Mouse (Mus musculus): ENCODE data around the gene Msh4. TPM values are rescaled to one million over a fixed set of nuclear protein-coding genes. Genes with fewer than 3 reads are reported as not detected.
A peak's percentile ranks its signal among the peaks of the same experiment; 100 is the strongest.
"Not testable (repeated sequence)": the region's sequence is repeated elsewhere in the genome, so short reads cannot be mapped to it uniquely, and the experiment has no call there.

Gene Msh4
- total RNA-seq, 2 experiments from 2014 or later, result 0.28 to 0.32 TPM

DNA sequence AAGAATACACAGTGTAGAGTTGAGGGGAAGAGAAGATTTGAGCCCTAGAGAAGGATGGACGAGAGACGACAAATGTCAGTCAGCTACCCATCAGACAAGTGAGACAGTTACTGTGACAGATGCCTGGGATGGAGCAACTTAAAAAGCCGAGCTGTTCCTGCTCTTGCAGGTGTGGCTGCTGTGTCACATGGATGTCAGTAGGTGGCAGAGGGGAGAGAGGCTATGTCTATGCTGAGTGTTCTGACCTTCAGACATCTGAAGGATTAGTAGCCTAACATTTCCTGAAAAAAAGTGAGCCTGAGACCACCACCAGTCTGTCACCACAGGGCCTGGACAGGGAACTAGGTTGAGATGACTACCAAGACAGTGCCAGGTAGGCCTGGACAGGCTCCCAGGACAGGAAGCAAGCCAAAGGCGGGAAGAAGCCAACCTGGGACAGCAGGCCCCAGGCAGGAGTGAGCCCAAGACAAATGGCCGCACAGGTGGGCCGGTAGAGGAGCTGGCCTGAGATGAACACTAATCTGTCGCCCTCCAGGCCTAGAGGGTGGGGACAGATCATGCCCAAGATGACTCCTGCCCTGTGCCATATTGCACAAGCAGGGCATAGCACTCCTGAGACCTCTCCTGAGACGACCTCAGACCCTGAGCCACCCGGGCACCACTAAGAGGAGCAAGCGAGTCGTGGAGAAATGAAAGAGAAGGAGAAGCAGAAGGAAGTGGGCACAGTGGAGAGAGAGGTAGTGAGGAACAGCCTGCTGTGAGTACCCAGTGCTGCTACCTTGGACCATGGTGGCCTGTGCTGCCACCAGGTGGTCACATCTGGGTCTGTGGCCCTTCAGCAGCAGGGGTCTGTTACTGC, 74.7 kb downstream of the Msh4 start:
- intact Hi-C loops (cut with DNase I), result no loop called here
- no peak for DNase-seq (ENCODE audit: extremely low spot score in 1 of 2, low spot score in 2 of 2)

DNA sequence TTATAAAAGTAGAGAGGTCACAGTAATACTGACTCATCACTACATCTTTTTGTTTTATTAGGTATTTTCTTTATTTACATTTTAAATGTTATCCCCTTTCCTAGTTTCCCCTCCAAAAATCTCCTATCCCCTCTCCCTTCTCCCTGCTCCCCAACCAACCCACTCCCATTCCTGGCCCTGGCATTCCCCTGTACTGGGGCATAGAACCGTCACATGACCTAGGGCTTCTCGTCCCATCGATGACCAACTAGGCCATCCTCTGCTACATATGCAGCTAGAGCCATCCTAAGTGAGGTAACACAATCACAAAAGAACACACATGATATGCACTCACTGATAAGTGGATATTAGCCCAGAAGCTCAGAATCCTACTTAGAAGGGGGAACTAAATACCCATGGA, 76.2 kb downstream of the Msh4 start:
- DNase-seq (ENCODE audit: extremely low spot score in 1 of 2, low spot score in 2 of 2); intact Hi-C loops (cut with DNase I): not testable (repeated sequence)

DNA sequence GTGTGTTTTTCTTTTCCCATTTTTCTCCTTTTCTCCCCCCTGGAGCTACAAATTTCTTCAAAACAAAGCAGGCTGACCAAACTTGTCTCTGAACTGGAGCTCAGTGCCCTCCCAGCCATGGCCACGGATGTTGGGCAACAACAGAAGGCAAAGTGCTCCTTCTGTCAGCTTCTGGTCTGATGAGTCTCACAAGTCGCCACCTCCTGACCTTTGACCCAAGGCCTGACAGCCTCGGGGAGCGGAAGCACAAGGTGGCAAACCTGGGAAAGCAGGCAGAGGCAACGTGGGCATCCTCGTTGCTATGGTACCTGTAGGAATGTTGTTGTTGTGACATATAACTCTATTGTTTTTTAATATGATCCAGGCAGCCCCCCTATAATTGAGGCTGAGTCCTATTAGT, 79.3 kb downstream of the Msh4 start:
- DNase-seq (ENCODE audit: extremely low spot score in 1 of 2, low spot score in 2 of 2), result no peak
- intact Hi-C loops (cut with DNase I), result no loop called here

DNA sequence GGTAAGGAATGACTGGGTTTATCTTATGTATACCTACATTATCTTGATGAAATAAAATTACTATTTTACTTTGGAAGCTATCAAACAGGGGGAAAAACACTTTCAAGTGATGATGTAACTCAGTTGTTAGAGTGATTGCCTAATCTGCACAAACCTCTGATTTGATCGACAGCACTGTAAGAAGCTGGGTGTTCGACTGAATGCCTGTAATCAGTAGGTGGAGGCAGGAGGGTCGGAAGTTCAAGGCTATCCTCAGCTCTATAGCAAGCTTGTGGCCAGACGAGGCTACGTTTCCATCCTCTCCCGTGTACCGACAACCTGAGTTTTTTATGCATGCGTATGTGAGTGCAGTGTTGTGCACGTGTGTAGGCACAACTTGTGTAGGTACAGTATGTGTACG, 80.7 kb downstream of the Msh4 start:
- intact Hi-C loops (cut with DNase I), result no loop called here

DNA sequence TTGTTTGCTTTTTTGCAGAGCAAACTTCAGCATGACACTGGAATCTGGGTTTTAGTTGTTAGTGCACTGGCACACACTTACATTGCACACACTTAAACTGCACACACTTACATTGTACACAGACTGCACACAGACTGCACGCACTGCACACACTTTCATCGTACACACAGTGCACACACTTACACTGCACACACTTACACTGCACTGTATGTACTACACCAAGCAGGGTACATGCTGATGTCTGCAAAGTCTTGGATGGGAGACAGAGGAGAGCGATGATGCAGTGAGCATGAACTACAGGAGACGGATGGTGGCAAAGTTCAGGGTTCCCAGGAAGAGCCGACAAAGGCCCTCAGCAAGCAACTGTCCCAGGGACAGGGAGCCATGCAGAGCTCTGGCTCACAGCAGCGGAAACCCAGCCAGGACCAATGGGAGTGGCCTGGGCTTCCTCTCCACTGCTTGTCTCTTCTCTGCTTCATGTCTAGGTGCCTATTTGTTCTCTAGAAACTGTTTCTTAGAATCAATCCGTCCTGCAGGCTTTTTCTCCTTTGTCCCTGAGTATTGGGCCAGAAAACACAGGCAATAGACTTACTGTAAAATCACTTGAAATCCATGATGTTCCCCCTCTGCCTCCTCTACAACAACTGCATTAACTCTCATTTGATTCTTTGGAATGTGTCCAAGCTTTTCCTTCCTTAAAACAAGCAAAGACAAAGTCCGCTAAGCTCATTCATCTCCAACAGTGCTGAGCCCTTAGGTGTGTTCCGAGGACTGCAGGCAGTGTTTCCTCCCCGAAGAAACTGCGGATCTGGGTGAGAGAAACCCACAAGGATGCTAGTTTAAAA, 82.0 kb downstream of the Msh4 start:
- intact Hi-C loops (cut with DNase I), result no loop called here
- peak in 1 of 2 experiments; percentile 37 for DNase-seq (ENCODE audit: extremely low spot score in 1 of 2, low spot score in 2 of 2)

More for the DNA sequence above, 80.7 kb downstream of the Msh4 start:
- DNase-seq (ENCODE audit: extremely low spot score in 1 of 2, low spot score in 2 of 2), result no peak

DNA sequence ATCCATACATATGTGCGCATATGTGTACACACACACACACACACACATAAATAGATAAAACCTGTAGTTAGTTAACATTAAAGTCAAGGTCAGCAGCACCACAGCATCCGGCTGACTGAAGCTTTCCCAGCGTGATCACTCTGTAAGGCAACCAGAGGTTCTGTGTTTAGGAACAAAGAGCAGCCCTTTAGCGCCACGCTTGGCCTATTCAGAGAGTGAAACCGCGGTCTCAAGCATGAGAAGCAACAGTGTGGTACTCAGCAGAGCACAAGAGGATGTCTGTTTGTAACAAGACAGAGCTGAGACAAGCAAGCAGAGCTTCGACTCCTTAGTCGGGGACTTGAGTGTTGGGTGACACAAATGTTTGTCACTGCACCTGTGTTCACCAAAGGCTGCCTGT, 86.5 kb downstream of the Msh4 start:
- no peak for DNase-seq (ENCODE audit: extremely low spot score in 1 of 2, low spot score in 2 of 2)
- intact Hi-C loops (cut with DNase I), result no loop called here

DNA sequence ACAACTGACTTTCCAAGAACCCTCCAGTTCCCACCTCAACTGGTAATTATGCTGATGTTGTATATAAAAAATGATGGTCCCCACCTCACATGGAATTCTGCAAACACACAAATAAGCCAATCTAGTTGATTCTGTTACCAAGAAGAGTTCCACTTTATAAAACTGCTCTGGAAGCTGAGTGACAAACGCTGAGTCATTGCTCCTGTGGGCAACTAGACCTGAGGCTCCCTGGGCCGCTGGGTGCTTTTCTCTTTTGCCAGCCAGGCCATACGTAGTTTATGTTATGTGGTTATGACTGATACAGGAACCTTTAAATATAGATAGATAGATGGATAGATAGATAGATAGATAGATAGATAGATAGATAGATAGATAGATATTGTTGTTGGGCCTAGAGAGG, 87.2 kb downstream of the Msh4 start:
- DNase-seq (ENCODE audit: extremely low spot score in 1 of 2, low spot score in 2 of 2), result no peak
- intact Hi-C loops (cut with DNase I), result no loop called here

DNA sequence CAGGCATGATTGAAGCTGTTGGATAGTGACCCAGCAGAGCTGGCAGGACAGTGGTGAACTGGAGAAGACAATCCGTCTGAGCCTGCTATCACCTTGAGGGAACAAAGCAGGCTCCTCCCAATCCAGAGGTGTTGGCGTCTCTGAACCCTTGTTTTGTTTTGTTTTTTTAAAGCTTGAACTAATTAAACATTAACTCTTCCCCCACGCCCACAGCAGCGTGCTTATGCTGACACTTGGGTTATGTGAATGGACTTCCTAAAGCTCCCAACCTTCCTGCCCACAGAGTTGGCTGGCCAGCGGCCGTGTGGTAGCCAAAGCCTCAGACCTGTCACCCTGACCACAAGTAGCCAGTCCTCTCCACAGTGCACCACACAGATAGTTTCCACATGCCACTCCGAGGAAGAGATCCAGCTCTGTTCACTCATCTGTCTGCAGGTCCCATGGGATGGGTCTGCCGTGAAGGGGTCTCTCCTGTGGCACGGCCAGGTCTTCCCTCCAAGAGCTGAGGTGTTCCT, 88.5 kb downstream of the Msh4 start:
- DNase-seq (ENCODE audit: extremely low spot score in 1 of 2, low spot score in 2 of 2), result no peak
- intact Hi-C loops (cut with DNase I), result no loop called here

DNA sequence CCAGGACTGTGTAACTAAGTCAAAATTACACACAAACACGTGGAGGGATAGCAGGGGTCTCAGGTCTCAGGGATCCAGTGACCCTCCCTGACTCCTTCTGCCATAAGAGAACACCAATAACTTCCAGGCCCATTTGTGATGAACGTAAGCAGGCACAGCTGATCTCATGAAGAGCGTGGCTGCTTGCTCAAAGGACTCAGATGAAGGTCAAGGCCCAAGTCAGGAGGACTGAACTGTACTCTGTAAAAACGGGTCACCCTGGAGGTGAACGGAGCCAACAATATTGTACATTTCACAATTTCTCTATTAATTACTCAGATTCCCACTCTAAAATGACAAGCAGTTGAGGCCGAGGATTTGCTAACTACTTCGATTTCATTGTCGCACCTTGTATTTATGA, 91.9 kb downstream of the Msh4 start:
- intact Hi-C loops (cut with DNase I), result no loop called here
- no peak for DNase-seq (ENCODE audit: extremely low spot score in 1 of 2, low spot score in 2 of 2)

DNA sequence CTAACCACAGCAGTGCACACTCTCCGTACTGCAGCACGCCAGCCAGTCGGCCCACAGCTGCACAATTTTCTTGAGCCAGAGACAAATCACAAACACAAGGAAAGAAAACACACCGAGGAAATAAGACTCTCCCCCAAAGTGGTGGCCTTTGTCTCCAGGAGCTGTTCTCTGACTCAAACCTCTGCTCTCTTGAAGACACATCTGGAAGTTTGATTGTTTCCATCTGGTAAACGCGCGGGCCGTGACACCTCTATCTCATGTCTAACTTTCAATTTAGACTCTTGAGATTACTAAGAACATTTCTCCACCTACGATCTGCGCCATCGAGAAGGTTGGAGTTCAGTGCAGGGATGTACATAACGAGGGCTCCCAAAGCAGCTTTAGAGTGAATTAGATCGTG, 97.5 kb downstream of the Msh4 start:
- intact Hi-C loops (cut with DNase I), result loop anchor here (5.0 kb wide), 1 partner anchor 151 kb away; no protein-coding TSS in a partner anchor
- no peak for DNase-seq (ENCODE audit: extremely low spot score in 1 of 2, low spot score in 2 of 2)

DNA sequence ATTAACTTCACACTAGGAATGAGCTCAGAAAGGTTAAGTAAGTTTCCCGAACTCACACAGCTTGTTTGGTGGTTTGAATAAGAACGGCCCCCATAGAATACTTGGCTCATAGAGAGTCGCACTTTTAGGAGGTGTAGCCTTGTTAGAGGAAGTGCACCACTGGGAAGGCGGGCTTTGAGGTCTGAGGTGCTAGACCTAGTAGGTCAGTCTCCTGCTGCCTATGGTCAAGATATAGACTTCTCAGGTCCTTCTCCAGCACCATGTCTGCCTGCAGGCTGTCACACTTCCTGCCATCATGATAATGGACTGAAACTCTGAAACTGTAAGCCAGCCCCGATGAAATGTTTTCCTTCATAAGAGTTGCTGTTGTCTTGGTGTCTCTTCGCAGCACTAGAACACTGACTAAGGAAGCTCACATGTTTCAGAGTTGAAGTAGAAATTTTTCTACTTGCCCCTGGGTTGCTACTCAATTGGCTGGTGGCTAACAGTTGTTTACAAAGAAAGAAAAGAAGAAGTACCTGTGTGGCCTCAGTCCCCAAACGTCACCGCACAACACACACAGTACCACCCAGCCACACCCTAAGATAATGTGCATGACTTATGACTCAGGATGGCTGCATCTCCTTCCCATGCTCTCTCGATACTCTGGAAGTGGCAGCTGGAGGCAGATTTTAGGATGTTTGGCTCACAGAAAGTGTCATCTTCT, 98.3 kb downstream of the Msh4 start:
- intact Hi-C loops (cut with DNase I), result loop anchor here (5.0 kb wide), 1 partner anchor 150 kb away; no protein-coding TSS in a partner anchor

More for the DNA sequence above, 98.3 kb downstream of the Msh4 start:
- no peak for DNase-seq (ENCODE audit: extremely low spot score in 1 of 2, low spot score in 2 of 2)

Other genes starting within 250 kb of the Msh4 start
- 10 to 100 TPM; 10.7 to 12.7 TPM for gene St6galnac3, start 181.0 kb downstream of the Msh4 start, total RNA-seq (2021)
- gene Asb17, start 61.9 kb downstream of the Msh4 start, total RNA-seq (2021), result not detected
- 10 to 100 TPM; 67.9 to 68.7 TPM for gene Rabggtb, start 6.9 kb upstream of the Msh4 start, total RNA-seq (2021)
- 10 to 100 TPM; 36.0 to 37.9 TPM for gene Acadm, start 38.5 kb upstream of the Msh4 start, total RNA-seq (2021)
- 10 to 100 TPM; 14.7 to 17.4 TPM for gene Slc44a5, start 67.3 kb upstream of the Msh4 start, total RNA-seq (2021)

Measured in left cerebral cortex, postnatal 10 days (tissue).